Mouse (Mus musculus) spleen, adult 12 weeks (tissue): ENCODE data around the gene Anks1.

Experiments
- DNase-seq: peaks from one replicate; pipeline ENCODE4 v3.0.0; 2022; ENCODE audit warnings: low spot score

The Anks1 gene

DNA sequence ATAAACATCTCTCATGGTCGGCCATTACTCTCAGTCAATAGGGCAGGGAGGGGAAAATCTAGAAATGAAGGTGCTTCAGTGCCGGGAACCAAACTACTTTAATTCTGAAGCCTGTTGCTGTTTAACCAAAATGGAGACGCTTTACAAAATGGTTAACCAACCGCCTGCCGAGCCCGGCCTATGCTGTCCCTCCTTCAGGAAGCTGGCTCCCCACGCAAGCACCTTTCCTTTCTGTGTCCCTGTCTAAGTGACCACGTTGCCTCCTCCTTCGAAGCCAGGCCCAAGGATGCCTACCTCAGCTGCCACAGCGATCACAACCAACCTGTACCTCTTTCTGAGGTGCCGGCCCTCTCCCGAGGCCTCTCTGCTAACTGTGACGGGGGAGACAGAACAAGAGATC, 188.2 kb downstream of the Anks1 start:
- no peak for DNase-seq

DNA sequence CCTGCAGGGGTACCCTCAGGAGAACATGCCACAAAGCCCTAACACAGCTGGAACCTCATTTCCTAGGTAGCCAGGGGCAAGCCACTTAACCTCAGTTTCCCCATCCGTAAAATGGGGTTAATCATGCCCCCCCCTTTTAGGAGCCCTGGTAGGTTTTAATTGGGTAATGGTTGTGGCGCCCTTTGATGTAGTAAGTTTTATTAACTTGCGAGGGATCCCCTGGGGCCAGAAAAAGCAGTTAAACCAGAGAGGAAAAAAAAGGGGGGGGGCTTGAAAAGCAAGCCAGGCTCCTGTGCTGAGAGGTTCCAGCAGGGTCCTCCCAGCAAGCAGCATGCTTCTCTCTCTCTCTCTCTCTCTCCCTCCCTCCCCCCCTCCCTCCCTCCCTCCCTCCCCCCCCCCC, 190.0 kb downstream of the Anks1 start:
- no peak for DNase-seq

GRCm38 (mm10) chr17:28100669-28101068, 191.6 kb downstream of the Anks1 start:
- DNase-seq = no peak

DNA sequence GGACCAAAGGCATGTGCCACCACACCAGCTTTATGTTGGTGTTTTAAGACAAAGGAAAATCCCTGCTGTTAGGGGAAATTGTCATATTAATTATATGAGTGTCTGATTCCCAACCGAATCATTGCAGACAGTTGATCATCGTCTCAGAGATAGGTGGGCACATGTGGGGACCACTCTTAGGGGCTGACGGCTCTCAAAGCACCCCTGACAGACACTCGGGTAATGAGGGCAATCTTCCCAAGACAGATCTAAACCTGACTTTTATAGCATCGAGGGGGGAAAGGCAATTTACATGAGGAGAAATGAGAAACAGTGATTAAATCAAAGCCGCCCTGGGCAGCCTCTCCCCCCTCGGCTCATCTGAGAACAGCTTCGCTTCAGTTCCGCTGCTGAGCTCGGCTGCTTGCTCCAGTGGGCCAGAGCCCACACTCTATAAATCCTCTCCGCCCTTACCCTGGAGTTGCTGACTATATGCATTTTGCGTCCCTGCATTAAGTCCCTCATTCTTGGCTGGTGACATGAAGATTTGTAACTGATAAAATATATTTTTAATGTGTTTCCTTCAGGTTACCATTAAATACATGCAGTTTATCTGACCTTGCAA, 192.3 kb downstream of the Anks1 start:
- no peak for DNase-seq

GRCm38 (mm10) chr17:28101902-28102319, 192.8 kb downstream of the Anks1 start:
- no peak for DNase-seq

DNA sequence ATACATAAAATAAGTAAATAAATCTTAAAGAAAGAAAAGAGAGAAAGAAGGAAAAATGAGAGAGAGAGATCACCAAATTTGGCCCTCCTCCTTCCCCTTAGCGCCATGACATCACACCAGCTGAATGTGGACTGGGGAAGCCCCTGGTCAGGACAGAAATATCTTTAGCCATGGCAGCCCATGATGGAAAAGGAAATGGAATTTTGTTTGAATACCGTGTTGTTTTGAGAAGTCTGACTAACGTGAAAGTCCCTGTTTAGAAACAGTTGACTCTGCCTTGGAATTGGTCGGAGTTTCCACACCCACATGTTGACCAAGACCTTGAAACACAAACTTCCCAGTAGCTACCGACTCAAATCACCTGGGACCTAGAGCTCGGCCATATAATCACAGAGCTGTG, 195.3 kb downstream of the Anks1 start:
- no peak for DNase-seq

DNA sequence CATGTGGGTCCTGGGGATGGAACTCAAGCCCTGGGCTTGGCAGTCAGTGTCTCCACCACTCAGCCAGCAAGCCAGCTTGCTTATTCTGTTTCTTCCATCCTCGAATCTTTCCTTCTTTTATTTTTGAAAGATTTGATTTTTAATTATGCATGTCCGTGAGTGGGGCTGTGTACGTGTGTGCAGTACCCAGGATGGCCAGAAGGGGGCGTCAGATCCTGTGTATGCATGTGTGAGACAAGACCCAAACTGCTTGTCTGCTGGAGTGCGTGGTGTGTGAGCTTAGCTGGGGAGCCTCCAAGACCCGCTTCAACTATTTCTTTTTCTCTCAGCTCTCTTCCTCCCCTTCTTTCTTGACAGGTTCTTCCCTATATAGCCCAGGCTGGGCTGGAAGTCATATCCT, 197.2 kb downstream of the Anks1 start:
- DNase-seq = peak; percentile 6

GRCm38 (mm10) chr17:28107275-28107674, 198.2 kb downstream of the Anks1 start:
- no peak for DNase-seq

DNA sequence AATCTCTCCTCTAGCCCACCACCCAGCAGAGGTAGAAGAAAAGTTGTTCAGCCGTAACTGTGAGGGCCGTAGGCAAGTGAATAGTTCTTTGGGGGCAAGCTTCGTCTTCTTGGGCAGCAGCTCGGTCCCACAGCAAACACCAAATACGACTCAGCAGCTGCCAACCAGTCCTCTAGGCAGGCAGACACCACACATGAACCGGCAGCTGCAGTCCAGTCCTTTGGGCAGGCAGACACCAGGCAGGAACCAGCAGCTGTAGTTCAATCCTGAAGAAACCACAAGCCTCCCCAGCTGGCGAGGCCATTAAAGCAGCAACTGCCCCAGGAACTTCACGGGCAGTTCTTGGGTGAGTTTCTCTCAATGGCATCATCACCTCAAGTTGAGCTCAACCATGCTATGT, 203.2 kb downstream of the Anks1 start:
- DNase-seq = no peak
